Mouse (Mus musculus) large intestine, adult 2 months (tissue): ENCODE measurements around the gene Alkbh2. TPM values are rescaled to one million over a fixed set of nuclear protein-coding genes. Genes with fewer than 3 reads are reported as not detected.

Experiments used
- DNase-seq: peaks from one replicate; pipeline ENCODE4 v3.0.0-alpha.2; 2012; ENCODE audit warnings: low read depth, low spot score
- WGBS: fragments of 180-500 bp; shearing (Covaris S2); methylation state at CpG from one replicate; pipeline ENCODE4 v1.1.7; 2018; 5-methylcytosine and 5-hydroxymethylcytosine counted together
- polyA plus RNA-seq: library from polyadenylated mRNA; depleted of rRNA; stranded (reverse); fragments of >200 nt; gene quantifications from 2 replicates; pipeline ENCODE4 v1.2.3, GENCODE M21; 2012; rRNA removed

Alkbh2 gene
- 8.9 and 9.9 TPM in 2 replicates for polyA plus RNA-seq

- WGBS = 1% methylated on average over 69 of the region's 69 CpGs
These were observed at the start of gene Alkbh2 for GRCm38 (mm10) chr5:114127374-114128349. TSS of gene Alkbh2 (minus strand) at chr5:114128218.

GRCm38 (mm10) chr5:114176548-114177400 lies 48.8 kb upstream of the Alkbh2 start:
- no peak for DNase-seq
- WGBS = 49% methylated on average over 8 of the region's 8 CpGs

More at GRCm38 (mm10) chr5:114127374-114128349, at the start of gene Alkbh2:
- DNase-seq = no peak

- DNase-seq = peak; percentile 92
- WGBS = under 1% methylated on average over 26 of the region's 26 CpGs
These were observed 47.7 kb upstream of the Alkbh2 start for GRCm38 (mm10) chr5:114175596-114176171.

- DNase-seq = no peak
- whole genome bisulfite sequencing = 19% methylated on average over 16 of the region's 16 CpGs
These were observed 46.6 kb upstream of the Alkbh2 start for GRCm38 (mm10) chr5:114174639-114175038.

GRCm38 (mm10) chr5:114173877-114174581 lies 46.0 kb upstream of the Alkbh2 start:
- 18% methylated on average over 16 of the region's 16 CpGs for WGBS

GRCm38 (mm10) chr5:114173458-114173857 lies 45.4 kb upstream of the Alkbh2 start:
- 73% methylated on average over 7 of the region's 7 CpGs for WGBS
- DNase-seq = no peak

More at GRCm38 (mm10) chr5:114173877-114174581, 46.0 kb upstream of the Alkbh2 start:
- no peak for DNase-seq

- no peak for DNase-seq
- WGBS = 84% methylated on average over 3 of the region's 3 CpGs
These were observed 44.9 kb upstream of the Alkbh2 start for GRCm38 (mm10) chr5:114172936-114173335.

- DNase-seq = no peak
- WGBS = 79% methylated on average over 7 of the region's 7 CpGs
These were observed 42.3 kb upstream of the Alkbh2 start for GRCm38 (mm10) chr5:114170345-114170744.

GRCm38 (mm10) chr5:114163117-114163696 lies 35.2 kb upstream of the Alkbh2 start:
- no peak for DNase-seq
- 41% methylated on average over 6 of the region's 6 CpGs for WGBS

GRCm38 (mm10) chr5:114162106-114162815 lies 34.2 kb upstream of the Alkbh2 start:
- 46% methylated on average over 12 of the region's 12 CpGs for whole genome bisulfite sequencing
- no peak for DNase-seq

- no peak for DNase-seq
- WGBS = 71% methylated on average over 6 of the region's 6 CpGs
These were observed 33.4 kb upstream of the Alkbh2 start for GRCm38 (mm10) chr5:114161424-114161823.

- WGBS = 70% methylated on average over 7 of the region's 7 CpGs
- no peak for DNase-seq
These were observed 29.2 kb upstream of the Alkbh2 start for GRCm38 (mm10) chr5:114157236-114157635.

- no peak for DNase-seq
- WGBS = 35% methylated on average over 9 of the region's 9 CpGs
These were observed 27.3 kb upstream of the Alkbh2 start for GRCm38 (mm10) chr5:114155168-114155933.

- DNase-seq = no peak
- WGBS = 59% methylated on average over 5 of the region's 5 CpGs
These were observed 26.7 kb upstream of the Alkbh2 start for GRCm38 (mm10) chr5:114154765-114155164.

GRCm38 (mm10) chr5:114153490-114153889 lies 25.5 kb upstream of the Alkbh2 start:
- WGBS = 17% methylated on average over 12 of the region's 12 CpGs
- DNase-seq = no peak

- 71% methylated on average over 12 of the region's 12 CpGs for WGBS
- no peak for DNase-seq
These were observed 24.5 kb upstream of the Alkbh2 start for GRCm38 (mm10) chr5:114152359-114153092.
